Mouse (Mus musculus) lung, postnatal 0 days (tissue): ENCODE measurements around the gene 1700028K03Rik.

Source experiments
- CTCF ChIP-seq: IDR thresholded peaks from 2 replicates; pipeline ENCODE4 v1.5.1; 2016; ENCODE audit warnings: antibody characterized with exemption, mild to moderate bottlenecking
- EP300 ChIP-seq: IDR thresholded peaks from 2 replicates; pipeline ENCODE4 v1.6.1; 2016; ENCODE audit warnings: antibody characterized with exemption, mild to moderate bottlenecking, control low read depth

- TF ChIP-seq CTCF (no peak), EP300 (no peak)
These were observed 23.2 kb upstream of the 1700028K03Rik start for GRCm38 (mm10) chr5:107511326-107511725.
